Mouse (Mus musculus) megakaryocyte, embryonic 14.5 days (primary cell): ENCODE measurements around the gene Abhd12b.

Experiments
- FLI1 ChIP-seq: IDR thresholded peaks from 2 replicates; pipeline ENCODE4 v1.6.1; 2012; ENCODE audit warnings: low read length, inconsistent platforms, mixed read lengths
- GATA1 ChIP-seq: IDR thresholded peaks from 3 replicates; pipeline ENCODE4 v1.6.1; 2012; ENCODE audit warnings: mixed read lengths, low read length, inconsistent platforms, borderline replicate concordance

GRCm38 (mm10) chr12:70148631-70149265, 5.2 kb upstream of the Abhd12b start:
- TF ChIP-seq GATA1 (no peak), FLI1 (no peak)
